In genomic region chr2:77944860-77945595, GRCm38 (mm10) we compare ENCODE assay signal across 8 mouse cellular contexts. TPM values are rescaled to one million over a fixed set of nuclear protein-coding genes. Genes with fewer than 3 reads are reported as not detected.
DNase-seq lines count a peak whose midpoint lies in the region; ATAC-seq and TF ChIP-seq lines count a peak whose summit lies in the region.

No protein-coding gene starts in this region.

- peak overlapping the region; percentile 93 for H3K4me2 ChIP-seq in embryonic facial prominence, embryonic 14.5 days (ENCODE audit: low read depth, low read length)
- H3K4me2 ChIP-seq in limb, embryonic 13.5 days (replicated peaks) = peak overlapping the region; percentile 77
- peak overlapping the region; percentile 85 for H3K4me2 ChIP-seq in stomach, embryonic 15.5 days

- TF ChIP-seq POLR2A in lung, adult 2 months (IDR thresholded peaks at IDR 0.05; ENCODE audit: borderline replicate concordance, extremely low read depth, low read depth, low read length) = no peak

- no peak for ATAC-seq in embryonic facial prominence, embryonic 14.5 days (ENCODE audit: low read depth)
- no peak for ATAC-seq in limb, embryonic 13.5 days (ENCODE audit: low FRiP score, low read depth)
- no peak for ATAC-seq in stomach, embryonic 15.5 days (ENCODE audit: insufficient read depth, low FRiP score, low read depth)

- no peak for DNase-seq in lung, adult 2 months
- no peak for DNase-seq in lung, postnatal 25 days (ENCODE audit: low spot score)
- peak; percentile 11 for DNase-seq in embryonic facial prominence, embryonic 14.5 days (ENCODE audit: low spot score)
- no peak for DNase-seq in gastrocnemius, adult 8-10 months (ENCODE audit: low spot score in 2 of 2)
- no peak for DNase-seq in spleen, postnatal 36 days (ENCODE audit: low spot score in 2 of 2)
- no peak for DNase-seq in layer of hippocampus, postnatal 10 days (ENCODE audit: low spot score in 2 of 2)

- peak overlapping the region; percentile 93 for H3K9ac ChIP-seq in embryonic facial prominence, embryonic 14.5 days (ENCODE audit: low read depth, low read length)
- peak overlapping the region; percentile 93 for H3K9ac ChIP-seq in limb, embryonic 13.5 days
- H3K9ac ChIP-seq in stomach, embryonic 15.5 days = peak overlapping the region; percentile 92

- H3K9me3 ChIP-seq in embryonic facial prominence, embryonic 14.5 days (ENCODE audit: control insufficient read depth, low read length) = no peaks in the 10 kb centered on the region
- H3K9me3 ChIP-seq in limb, embryonic 13.5 days = no peaks in the 10 kb centered on the region
- no peaks in the 10 kb centered on the region for H3K9me3 ChIP-seq in stomach, embryonic 15.5 days

- WGBS in lung, adult 2 months = 29% methylated on average over 8 of the region's 8 CpGs
- 39% methylated on average over 8 of the region's 8 CpGs for WGBS in embryonic facial prominence, embryonic 14.5 days
- 42% methylated on average over 8 of the region's 8 CpGs for whole genome bisulfite sequencing in limb, embryonic 13.5 days
- WGBS in stomach, embryonic 15.5 days = 35% methylated on average over 8 of the region's 8 CpGs

- H3K36me3 ChIP-seq in embryonic facial prominence, embryonic 14.5 days (ENCODE audit: control insufficient read depth, insufficient read depth, low read length) = no peaks in the 10 kb centered on the region
- H3K36me3 ChIP-seq in limb, embryonic 13.5 days = peaks cover 4% of the 10 kb centered on the region; the same call in 1 of the 2 replicates
- H3K36me3 ChIP-seq in stomach, embryonic 15.5 days = no peaks in the 10 kb centered on the region

- TF ChIP-seq CTCF in lung, adult 2 months (IDR thresholded peaks at IDR 0.05; ENCODE audit: insufficient read depth, low read length) = no peak

- peak overlapping the region; percentile 85 for H3K4me3 ChIP-seq in lung, adult 2 months (replicated peaks; ENCODE audit: extremely low read depth, low read depth, low read length)
- H3K4me3 ChIP-seq in embryonic facial prominence, embryonic 14.5 days (ENCODE audit: low read depth, low read length) = peak overlapping the region; percentile 78
- peak overlapping the region; percentile 78 for H3K4me3 ChIP-seq in limb, embryonic 13.5 days
- peak overlapping the region; percentile 72 for H3K4me3 ChIP-seq in stomach, embryonic 15.5 days (replicated peaks)

- no peak overlapping the region for H3K27ac ChIP-seq in embryonic facial prominence, embryonic 14.5 days (replicated peaks; ENCODE audit: low read depth, low read length)
- H3K27ac ChIP-seq in limb, embryonic 13.5 days = no peak overlapping the region
- peak overlapping the region; percentile 67; the same call in 1 of the 2 replicates for H3K27ac ChIP-seq in stomach, embryonic 15.5 days

- H3K27me3 ChIP-seq in embryonic facial prominence, embryonic 14.5 days (replicated peaks; ENCODE audit: control insufficient read depth, insufficient read depth, low read length) = no peaks in the 10 kb centered on the region
- no peaks in the 10 kb centered on the region for H3K27me3 ChIP-seq in limb, embryonic 13.5 days
- no peaks in the 10 kb centered on the region for H3K27me3 ChIP-seq in stomach, embryonic 15.5 days (replicated peaks)

- peaks cover 3% of the 10 kb centered on the region; the same call in 1 of the 2 replicates for H3K4me1 ChIP-seq in lung, adult 2 months (ENCODE audit: control insufficient read depth, insufficient read depth, low read length)
- peaks cover 6% of the 10 kb centered on the region for H3K4me1 ChIP-seq in embryonic facial prominence, embryonic 14.5 days (ENCODE audit: control insufficient read depth, insufficient read depth, low read length)
- H3K4me1 ChIP-seq in limb, embryonic 13.5 days = peaks cover 14% of the 10 kb centered on the region
- H3K4me1 ChIP-seq in stomach, embryonic 15.5 days = no peaks in the 10 kb centered on the region

RNA-seq across cellular contexts. Expression of gene Cwc22, which starts 1.1 kb away (rescaled TPM):
- polyA plus RNA-seq in lung, adult 2 months (2012; rRNA removed) = 2.5 and 4.9 TPM in 2 replicates
- 26.6 and 28.9 TPM in 2 replicates for polyA plus RNA-seq in embryonic facial prominence, embryonic 14.5 days (2014; fragmentation: Nextera tagmentation; extraction: Ambion mirVana)
- 33.9 and 36.1 TPM in 2 replicates for polyA plus RNA-seq in limb, embryonic 13.5 days (2015; fragmentation: Nextera tagmentation; extraction: Ambion mirVana)
- 28.1 and 29.5 TPM in 2 replicates for polyA plus RNA-seq in stomach, embryonic 15.5 days (2015; fragmentation: Nextera tagmentation; extraction: Ambion mirVana)
- 10 to 100 TPM; 12.7 to 18.0 (median 16.3) TPM for total RNA-seq in gastrocnemius, adult 8-10 months (2022)
- 10 to 100 TPM; 24.9 to 25.2 TPM for total RNA-seq in layer of hippocampus, postnatal 10 days (2021)
